Mouse (Mus musculus) intestine, postnatal 0 days (tissue): ENCODE results near the gene Sez6l. TPM values are rescaled to one million over a fixed set of nuclear protein-coding genes. Genes with fewer than 3 reads are reported as not detected.

Experiments
- ATAC-seq: fragments of 200-750 bp; cut with Nextera tagmentation; 2 replicates; pipeline ENCODE4 v1.8.0; 2017; ENCODE audit warnings: mild to moderate bottlenecking, moderate TSS enrichment, moderate library complexity
- H3K27ac ChIP-seq: fragments of 300-500 bp; sonication (generic); 2 replicates; pipeline ENCODE4 v1.5.1; 2014; ENCODE audit warnings: mild to moderate bottlenecking, low read depth, low read length, moderate library complexity
- H3K27me3 ChIP-seq: fragments of 300-500 bp; sonication (generic); replicated peaks from 2 replicates; pipeline ENCODE4 v1.6.1; 2014; ENCODE audit warnings: low read length, mixed read lengths; ENCODE audit not compliant: control insufficient read depth, insufficient read depth
- H3K36me3 ChIP-seq: fragments of 300-500 bp; sonication (generic); 2 replicates; pipeline ENCODE4 v1.6.1; 2014; ENCODE audit warnings: mild to moderate bottlenecking, moderate library complexity; ENCODE audit not compliant: control insufficient read depth, insufficient read depth
- H3K4me1 ChIP-seq: fragments of 300-500 bp; sonication (generic); replicated peaks from 2 replicates; pipeline ENCODE4 v1.6.1; 2014; ENCODE audit warnings: antibody characterized with exemption, low read length, mixed read lengths; ENCODE audit not compliant: control insufficient read depth, insufficient read depth
- H3K4me2 ChIP-seq: fragments of 300-500 bp; sonication (generic); replicated peaks from 2 replicates; pipeline ENCODE4 v1.6.1; 2014; ENCODE audit warnings: low read depth, mild to moderate bottlenecking, moderate library complexity
- H3K4me3 ChIP-seq: fragments of 300-500 bp; sonication (generic); 2 replicates; pipeline ENCODE4 v1.5.1; 2014; ENCODE audit warnings: low read depth, low read length
- H3K9ac ChIP-seq: fragments of 300-500 bp; sonication (generic); 2 replicates; pipeline ENCODE4 v1.6.1; 2014; ENCODE audit warnings: mild to moderate bottlenecking, low read depth, low read length
- H3K9me3 ChIP-seq: fragments of 300-500 bp; sonication (generic); 2 replicates; pipeline ENCODE4 v1.6.1; 2016; ENCODE audit warnings: mixed run types; ENCODE audit not compliant: control insufficient read depth
- CTCF ChIP-seq: sonication (generic); IDR thresholded peaks from 2 replicates; pipeline ENCODE4 v1.5.1; 2016; ENCODE audit warnings: low read depth, mild to moderate bottlenecking, control low read depth, antibody characterized with exemption, moderate library complexity
- WGBS: fragments of 180-500 bp; shearing (Covaris S2); extraction: QIAGEN DNeasy Blood & Tissue Kit; methylation state at CpG from one replicate; pipeline ENCODE4 v1.1.7; 2014; 5-methylcytosine and 5-hydroxymethylcytosine counted together
- polyA plus RNA-seq: library from polyadenylated mRNA; unstranded; fragments of >200 nt; fragmentation: Nextera tagmentation; extraction: Ambion mirVana; gene quantifications from 2 replicates; pipeline ENCODE4 v1.2.1, GENCODE M21; 2015

Sez6l gene
- polyA plus RNA-seq, 1 experiment from 2014 or later = 0.63 TPM

DNA sequence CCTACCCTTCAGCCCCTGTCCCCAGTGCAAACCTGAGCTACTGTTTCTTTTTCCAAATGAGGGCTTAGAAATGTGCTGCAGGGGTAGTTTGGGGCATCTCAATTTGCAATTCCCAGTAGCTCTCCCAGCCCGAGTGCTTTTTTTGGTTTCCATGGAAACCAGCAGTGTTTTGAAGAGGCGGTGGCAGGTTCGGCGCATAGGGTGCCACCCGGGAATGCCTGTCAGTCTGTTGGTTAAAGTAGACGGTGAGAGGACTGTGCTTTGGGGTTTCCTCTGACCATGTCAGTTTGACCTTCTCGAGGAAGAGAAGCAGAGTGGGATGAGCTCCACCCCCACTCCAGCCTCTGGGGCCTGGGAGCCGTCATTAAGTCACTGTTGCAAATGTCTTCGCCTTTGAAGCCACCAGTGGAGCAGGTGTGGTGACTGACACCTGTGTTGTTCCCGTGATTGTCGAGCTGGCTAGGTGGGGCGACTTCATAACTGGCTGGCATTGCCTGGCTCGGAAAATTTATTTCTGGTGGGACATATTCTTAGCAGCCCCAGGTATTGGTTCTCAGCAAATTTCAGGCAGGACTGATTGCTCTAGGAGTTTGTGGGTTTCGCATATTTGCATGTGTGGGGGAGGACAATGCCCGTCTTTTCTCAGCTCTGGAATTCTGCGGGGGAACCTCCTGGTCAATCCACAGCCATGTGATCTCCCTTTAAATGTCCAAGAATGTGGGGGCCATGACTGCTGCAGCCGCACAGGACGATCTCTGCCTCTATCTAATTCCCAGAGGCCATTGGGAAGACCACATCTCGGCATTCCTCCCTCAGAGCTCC is 165.3 kb downstream of the Sez6l start:
- H3K4me2 ChIP-seq = no peak overlapping the region
- H3K9ac ChIP-seq = no peak overlapping the region
- no peak for ATAC-seq
- H3K4me1 ChIP-seq = no peaks in the 10 kb centered on the region
- TF ChIP-seq CTCF = no peak
- WGBS = 14% methylated on average over 19 of the region's 19 CpGs
- H3K4me3 ChIP-seq = no peak overlapping the region
- peaks cover 8% of the 10 kb centered on the region for H3K27me3 ChIP-seq
- H3K27ac ChIP-seq = no peak overlapping the region
- H3K36me3 ChIP-seq = no peaks in the 10 kb centered on the region
- H3K9me3 ChIP-seq = no peaks in the 10 kb centered on the region

DNA sequence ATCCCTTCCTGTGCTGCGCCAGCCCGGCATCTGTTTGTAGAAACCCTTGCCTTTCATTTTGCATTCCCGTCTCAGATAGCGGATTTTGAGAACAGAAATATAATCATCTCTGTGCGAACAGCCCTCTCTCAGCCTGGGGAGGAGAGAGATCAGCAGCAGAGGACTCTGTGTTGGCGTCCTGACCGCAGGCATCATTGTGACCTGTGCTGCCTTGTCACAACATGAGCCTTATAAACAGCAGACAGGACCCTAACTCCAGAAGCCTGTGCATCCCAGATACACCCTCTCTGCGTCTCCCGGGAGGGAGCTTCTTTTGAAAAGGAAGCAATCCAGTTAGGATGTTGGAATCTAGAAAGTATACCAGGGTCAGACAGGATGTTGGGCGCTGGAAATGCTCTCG is 165.9 kb downstream of the Sez6l start:
- ATAC-seq = no peak
- Histone ChIP-seq H3K4me2 (no peak overlapping the region), H3K27ac (no peak overlapping the region), H3K9ac (no peak overlapping the region), H3K36me3 (no peaks in the 10 kb centered on the region), H3K9me3 (no peaks in the 10 kb centered on the region), H3K27me3 (peaks cover 8% of the 10 kb centered on the region), H3K4me3 (no peak overlapping the region), H3K4me1 (no peaks in the 10 kb centered on the region)
- no peak for TF ChIP-seq CTCF
- WGBS = 43% methylated on average over 11 of the region's 11 CpGs

DNA sequence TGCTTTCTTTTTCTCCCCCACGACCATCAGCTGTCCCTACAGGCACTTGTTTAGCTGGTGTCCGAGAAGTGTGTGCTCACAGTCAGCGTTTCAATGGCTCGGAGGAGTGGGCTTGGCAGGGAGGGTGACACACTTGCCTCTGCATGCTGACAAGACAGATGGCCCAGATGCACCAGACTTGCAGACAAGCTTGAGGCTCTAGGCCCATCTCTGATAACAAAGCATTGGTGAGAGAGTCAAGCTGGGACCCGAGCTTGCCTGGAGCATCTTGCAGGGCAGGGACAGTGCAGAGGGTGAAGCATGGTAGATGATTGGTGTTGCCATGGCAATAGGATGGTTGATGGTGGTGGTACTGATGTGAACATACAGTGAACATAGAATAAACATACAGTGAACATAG is 167.7 kb downstream of the Sez6l start:
- Histone ChIP-seq H3K4me1 (no peaks in the 10 kb centered on the region), H3K9me3 (no peaks in the 10 kb centered on the region), H3K4me2 (no peak overlapping the region), H3K27me3 (peaks cover 8% of the 10 kb centered on the region), H3K27ac (no peak overlapping the region), H3K36me3 (no peaks in the 10 kb centered on the region), H3K9ac (no peak overlapping the region), H3K4me3 (no peak overlapping the region)
- ATAC-seq = no peak
- 64% methylated on average over 5 of the region's 5 CpGs for WGBS
- TF ChIP-seq CTCF = no peak

DNA sequence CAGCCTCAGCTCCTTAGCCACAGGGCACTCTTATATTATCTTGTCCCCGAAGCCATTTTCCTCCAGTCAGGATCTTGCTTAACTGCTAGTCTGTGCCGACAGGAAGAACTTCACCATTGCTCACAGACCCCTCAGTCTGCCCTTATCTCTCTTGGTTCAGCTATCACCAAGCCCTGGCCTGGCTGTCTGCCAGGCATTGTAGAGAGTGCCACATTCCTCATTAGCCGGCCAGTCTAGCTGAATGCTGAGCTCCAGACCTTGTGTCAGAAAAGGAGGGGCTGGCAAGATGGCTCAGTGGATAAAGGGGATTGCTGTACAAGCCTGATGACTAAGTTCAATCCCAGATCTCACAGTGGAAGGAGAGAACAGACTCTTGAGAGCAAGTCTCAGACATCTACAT is 171.0 kb downstream of the Sez6l start:
- no peak for TF ChIP-seq CTCF
- Histone ChIP-seq H3K4me2 (no peak overlapping the region), H3K4me3 (no peak overlapping the region), H3K9me3 (no peaks in the 10 kb centered on the region), H3K27me3 (no peaks in the 10 kb centered on the region), H3K9ac (no peak overlapping the region), H3K36me3 (no peaks in the 10 kb centered on the region), H3K27ac (no peak overlapping the region), H3K4me1 (no peaks in the 10 kb centered on the region)
- ATAC-seq = no peak
- WGBS = 44% methylated on average over 3 of the region's 3 CpGs

DNA sequence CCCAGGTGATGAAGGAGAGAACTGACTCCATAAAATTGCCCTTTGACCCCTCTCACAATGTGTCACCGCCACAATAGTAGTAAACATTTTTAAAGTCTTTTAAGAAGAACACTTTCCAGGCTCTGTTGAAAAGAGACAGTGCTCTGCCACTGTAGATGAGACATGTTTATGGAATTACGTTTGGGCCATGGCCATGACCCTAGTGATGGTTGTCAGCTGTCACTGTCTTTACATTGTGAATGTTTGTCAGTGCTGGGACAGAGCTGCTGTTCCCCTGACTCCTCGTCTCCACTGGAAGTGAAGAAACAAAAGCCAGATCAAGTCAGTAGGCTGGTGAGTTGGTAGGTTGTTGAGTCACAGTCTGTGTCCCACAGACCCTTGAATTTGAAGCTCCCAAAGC is 174.5 kb downstream of the Sez6l start:
- no peak for TF ChIP-seq CTCF
- no peak overlapping the region for H3K4me3 ChIP-seq
- 47% methylated on average over 3 of the region's 3 CpGs for WGBS
- no peaks in the 10 kb centered on the region for H3K36me3 ChIP-seq
- H3K4me1 ChIP-seq = no peaks in the 10 kb centered on the region
- H3K4me2 ChIP-seq = no peak overlapping the region
- no peak for ATAC-seq
- H3K9ac ChIP-seq = no peak overlapping the region
- H3K9me3 ChIP-seq = no peaks in the 10 kb centered on the region
- no peaks in the 10 kb centered on the region for H3K27me3 ChIP-seq
- no peak overlapping the region for H3K27ac ChIP-seq

DNA sequence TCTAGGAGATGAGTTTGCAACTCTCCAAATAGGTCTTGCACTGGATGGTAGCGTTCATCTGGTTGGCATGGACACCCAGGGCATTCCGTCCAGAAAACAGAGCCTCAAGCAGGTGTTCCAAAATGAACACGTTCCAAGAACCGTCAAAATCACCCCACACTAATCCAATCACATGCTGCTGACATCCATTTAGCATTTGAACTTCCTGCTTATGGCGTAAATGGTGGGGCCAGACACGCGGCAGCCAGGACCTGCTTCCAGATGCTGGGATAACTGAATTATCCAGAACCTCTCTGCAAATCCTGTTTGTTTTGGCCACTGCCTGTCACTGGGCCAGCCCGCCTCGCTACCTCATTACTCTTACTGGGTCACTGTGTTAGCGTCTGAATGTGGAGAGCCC is 177.7 kb downstream of the Sez6l start:
- no peak for ATAC-seq
- H3K27ac ChIP-seq = no peak overlapping the region
- no peak overlapping the region for H3K9ac ChIP-seq
- no peaks in the 10 kb centered on the region for H3K9me3 ChIP-seq
- H3K4me3 ChIP-seq = no peak overlapping the region
- no peak overlapping the region for H3K4me2 ChIP-seq
- peaks cover 14% of the 10 kb centered on the region for H3K27me3 ChIP-seq
- H3K4me1 ChIP-seq = no peaks in the 10 kb centered on the region
- H3K36me3 ChIP-seq = no peaks in the 10 kb centered on the region
- no peak for TF ChIP-seq CTCF
- 72% methylated on average over 10 of the region's 10 CpGs for WGBS
